Mouse (Mus musculus): ENCODE data around the gene Vmn2r17. TPM values are rescaled to one million over a fixed set of nuclear protein-coding genes. Genes with fewer than 3 reads are reported as not detected.

The Vmn2r17 gene
- not detected in 2 replicates for polyA plus RNA-seq (2015; fragmentation: Nextera tagmentation; extraction: Ambion mirVana)

DNA sequence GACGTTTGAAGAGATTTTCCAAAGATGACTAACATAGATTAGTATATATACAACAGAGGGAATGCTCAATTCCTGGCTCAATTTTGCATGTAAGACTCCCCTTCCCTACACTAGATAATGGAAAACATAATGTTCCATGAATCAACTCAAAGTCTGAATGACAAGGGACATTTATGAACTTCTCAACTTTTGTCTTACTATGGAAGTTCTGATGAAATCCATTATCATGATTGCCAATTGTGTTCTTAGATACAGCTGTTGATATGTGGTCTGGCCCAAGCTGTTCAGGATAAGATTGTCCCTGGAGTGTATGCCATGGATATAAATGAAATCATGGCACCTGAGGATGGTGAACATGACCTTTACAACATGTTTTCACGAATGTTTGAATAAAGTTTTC is at the start of gene Vmn2r17:
Vmn2r17 (plus strand) TSS at position 301 of the 400 bp plus-strand sequence.
- Histone ChIP-seq H3K9ac (no peak within 1 kb of the TSS), H3K27me3 (no peaks in the 10 kb centered on the region), H3K4me1 (no peaks in the 10 kb centered on the region), H3K4me3 (replicated peaks) (no peak within 1 kb of the TSS), H3K9me3 (replicated peaks) (no peaks in the 10 kb centered on the region), H3K36me3 (no peaks in the 10 kb centered on the region), H3K4me2 (no peak within 1 kb of the TSS), H3K27ac (no peak within 1 kb of the TSS)
- WGBS: 58% methylated on average over 2 of the region's 2 CpGs
- no peak for ATAC-seq (replicated peaks; ENCODE audit: low FRiP score)

- peak overlapping the region; percentile 46 for H3K4me3 ChIP-seq (replicated peaks)
- H3K9me3 ChIP-seq (replicated peaks): no peaks in the 10 kb centered on the region; the same call in 1 of the 2 replicates
- H3K4me2 ChIP-seq: peak overlapping the region; percentile 57
- no peaks in the 10 kb centered on the region for H3K36me3 ChIP-seq
- H3K27me3 ChIP-seq: no peaks in the 10 kb centered on the region
- ATAC-seq (replicated peaks; ENCODE audit: low FRiP score): peak; percentile 99
- peak overlapping the region; percentile 4; the same call in 1 of the 2 replicates for H3K9ac ChIP-seq
- H3K4me1 ChIP-seq: no peaks in the 10 kb centered on the region
- WGBS: 22% methylated on average over 19 of the region's 21 CpGs
- H3K27ac ChIP-seq: no peak overlapping the region
Measured at GRCm38 (mm10) chr5:109466576-109467506, 47.4 kb downstream of the Vmn2r17 start.

DNA sequence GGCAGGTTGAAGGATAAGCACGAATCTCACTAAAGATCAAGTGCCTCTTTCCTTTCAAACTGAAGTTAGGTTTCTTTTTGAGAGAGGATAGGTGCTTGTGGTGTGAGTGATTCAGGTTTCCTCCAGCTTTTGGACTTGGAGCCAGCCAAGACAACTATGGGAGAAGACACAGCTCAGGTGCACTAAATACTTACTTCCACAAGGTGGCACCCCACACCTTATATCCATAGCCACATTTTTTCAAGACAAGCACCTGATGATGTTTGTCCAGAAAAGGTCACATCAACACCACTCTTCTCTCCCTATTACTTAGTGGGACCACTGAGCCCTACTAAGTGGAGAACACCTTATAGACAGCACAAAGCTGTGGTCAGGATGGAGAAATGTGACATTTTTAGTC is 87.2 kb downstream of the Vmn2r17 start:
- no peak for ATAC-seq (replicated peaks; ENCODE audit: low FRiP score)

More for the DNA sequence above, 87.2 kb downstream of the Vmn2r17 start:
- H3K4me1 ChIP-seq: no peaks in the 10 kb centered on the region
- 13% methylated on average over 1 of the region's 1 CpGs for WGBS
- H3K9ac ChIP-seq: no peak overlapping the region
- H3K4me3 ChIP-seq (replicated peaks): no peak overlapping the region
- H3K27ac ChIP-seq: no peak overlapping the region
- no peaks in the 10 kb centered on the region for H3K9me3 ChIP-seq (replicated peaks)
- no peak overlapping the region for H3K4me2 ChIP-seq
- no peaks in the 10 kb centered on the region for H3K27me3 ChIP-seq
- H3K36me3 ChIP-seq: no peaks in the 10 kb centered on the region

Other genes starting within 250 kb of the Vmn2r17 start
- not detected in 2 replicates for gene Vmn2r13, start 227.5 kb upstream of the Vmn2r17 start, polyA plus RNA-seq (2015; fragmentation: Nextera tagmentation; extraction: Ambion mirVana)
- gene Vmn2r14, start 195.0 kb upstream of the Vmn2r17 start, polyA plus RNA-seq (2015; fragmentation: Nextera tagmentation; extraction: Ambion mirVana): not detected in 2 replicates
- gene Vmn2r15, start 122.0 kb upstream of the Vmn2r17 start, polyA plus RNA-seq (2015; fragmentation: Nextera tagmentation; extraction: Ambion mirVana): not detected in 2 replicates
- not detected in 2 replicates for gene Vmn2r16, start 89.5 kb upstream of the Vmn2r17 start, polyA plus RNA-seq (2015; fragmentation: Nextera tagmentation; extraction: Ambion mirVana)
- gene Crlf2, start 139.3 kb downstream of the Vmn2r17 start, polyA plus RNA-seq (2015; fragmentation: Nextera tagmentation; extraction: Ambion mirVana): 13.6 and 14.1 TPM in 2 replicates

Data from kidney, embryonic 15.5 days (tissue).